Mouse (Mus musculus): ENCODE data around the gene Gm20388. TPM values are rescaled to one million over a fixed set of nuclear protein-coding genes. Genes with fewer than 3 reads are reported as not detected.

The Gm20388 gene
- polyA plus RNA-seq, 1 experiment from 2014 or later: 47.1 TPM

- Histone ChIP-seq H3K36me3 (ENCODE audit: inconsistent target) (no peaks in the 10 kb centered on the region), H3K79me2 (ENCODE audit: inconsistent target) (no peaks in the 10 kb centered on the region), H3K27ac (no peak overlapping the region), H3K4me3 (ENCODE audit: inconsistent target) (no peak overlapping the region)
- 93% methylated on average over 7 of the region's 7 CpGs for WGBS (ENCODE audit: missing documents)
Measured at GRCm38 (mm10) chr8:124106328-124107195, 4195.9 kb downstream of the Gm20388 start.

- Histone ChIP-seq H3K4me3 (ENCODE audit: inconsistent target) (no peak overlapping the region), H3K27ac (no peak overlapping the region), H3K36me3 (ENCODE audit: inconsistent target) (no peaks in the 10 kb centered on the region), H3K79me2 (ENCODE audit: inconsistent target) (no peaks in the 10 kb centered on the region)
- 86% methylated on average over 10 of the region's 10 CpGs for whole genome bisulfite sequencing (ENCODE audit: missing documents)
Measured at GRCm38 (mm10) chr8:124113108-124113507, 4202.5 kb downstream of the Gm20388 start.

GRCm38 (mm10) chr8:124125241-124125640, 4214.6 kb downstream of the Gm20388 start:
- Histone ChIP-seq H3K4me3 (ENCODE audit: inconsistent target) (no peak overlapping the region), H3K36me3 (ENCODE audit: inconsistent target) (no peaks in the 10 kb centered on the region), H3K27ac (no peak overlapping the region), H3K79me2 (ENCODE audit: inconsistent target) (no peaks in the 10 kb centered on the region)
- WGBS (ENCODE audit: missing documents): 94% methylated on average over 16 of the region's 20 CpGs

GRCm38 (mm10) chr8:124137261-124137660, 4226.6 kb downstream of the Gm20388 start:
- Histone ChIP-seq H3K79me2 (ENCODE audit: inconsistent target) (no peaks in the 10 kb centered on the region), H3K27ac (no peak overlapping the region), H3K36me3 (ENCODE audit: inconsistent target) (no peaks in the 10 kb centered on the region), H3K4me3 (ENCODE audit: inconsistent target) (no peak overlapping the region)
- WGBS (ENCODE audit: missing documents): 90% methylated on average over 5 of the region's 5 CpGs

GRCm38 (mm10) chr8:124140211-124140790, 4229.7 kb downstream of the Gm20388 start:
- no peaks in the 10 kb centered on the region for H3K36me3 ChIP-seq (ENCODE audit: inconsistent target)
- H3K27ac ChIP-seq: no peak overlapping the region
- 89% methylated on average over 11 of the region's 11 CpGs for WGBS (ENCODE audit: missing documents)
- no peaks in the 10 kb centered on the region for H3K79me2 ChIP-seq (ENCODE audit: inconsistent target)
- H3K4me3 ChIP-seq (ENCODE audit: inconsistent target): no peak overlapping the region

- WGBS (ENCODE audit: missing documents): 93% methylated on average over 20 of the region's 20 CpGs
- Histone ChIP-seq H3K4me3 (ENCODE audit: inconsistent target) (no peak overlapping the region), H3K79me2 (ENCODE audit: inconsistent target) (no peaks in the 10 kb centered on the region), H3K27ac (no peak overlapping the region), H3K36me3 (ENCODE audit: inconsistent target) (no peaks in the 10 kb centered on the region)
Measured at GRCm38 (mm10) chr8:124140868-124141431, 4230.3 kb downstream of the Gm20388 start.

- H3K79me2 ChIP-seq (ENCODE audit: inconsistent target): no peaks in the 10 kb centered on the region
- no peak overlapping the region for H3K27ac ChIP-seq
- WGBS (ENCODE audit: missing documents): 88% methylated on average over 9 of the region's 9 CpGs
- no peaks in the 10 kb centered on the region for H3K36me3 ChIP-seq (ENCODE audit: inconsistent target)
- H3K4me3 ChIP-seq (ENCODE audit: inconsistent target): no peak overlapping the region
Measured at GRCm38 (mm10) chr8:124141681-124142391, 4231.2 kb downstream of the Gm20388 start.

GRCm38 (mm10) chr8:124143003-124143402, 4232.4 kb downstream of the Gm20388 start:
- 84% methylated on average over 5 of the region's 5 CpGs for whole genome bisulfite sequencing (ENCODE audit: missing documents)
- H3K4me3 ChIP-seq (ENCODE audit: inconsistent target): no peak overlapping the region
- H3K27ac ChIP-seq: no peak overlapping the region
- no peaks in the 10 kb centered on the region for H3K36me3 ChIP-seq (ENCODE audit: inconsistent target)
- no peaks in the 10 kb centered on the region for H3K79me2 ChIP-seq (ENCODE audit: inconsistent target)

GRCm38 (mm10) chr8:124143871-124144618, 4233.4 kb downstream of the Gm20388 start:
- 83% methylated on average over 13 of the region's 16 CpGs for WGBS (ENCODE audit: missing documents)
- no peak overlapping the region for H3K4me3 ChIP-seq (ENCODE audit: inconsistent target)
- H3K79me2 ChIP-seq (ENCODE audit: inconsistent target): no peaks in the 10 kb centered on the region
- H3K36me3 ChIP-seq (ENCODE audit: inconsistent target): no peaks in the 10 kb centered on the region
- no peak overlapping the region for H3K27ac ChIP-seq

GRCm38 (mm10) chr8:124144619-124144980, 4234.0 kb downstream of the Gm20388 start:
- 94% methylated on average over 12 of the region's 12 CpGs for WGBS (ENCODE audit: missing documents)
- Histone ChIP-seq H3K36me3 (ENCODE audit: inconsistent target) (no peaks in the 10 kb centered on the region), H3K27ac (no peak overlapping the region), H3K4me3 (ENCODE audit: inconsistent target) (no peak overlapping the region), H3K79me2 (ENCODE audit: inconsistent target) (no peaks in the 10 kb centered on the region)

GRCm38 (mm10) chr8:124146286-124146685, 4235.6 kb downstream of the Gm20388 start:
- H3K36me3 ChIP-seq (ENCODE audit: inconsistent target): no peaks in the 10 kb centered on the region
- 84% methylated on average over 5 of the region's 5 CpGs for WGBS (ENCODE audit: missing documents)
- H3K27ac ChIP-seq: no peak overlapping the region
- no peaks in the 10 kb centered on the region for H3K79me2 ChIP-seq (ENCODE audit: inconsistent target)
- H3K4me3 ChIP-seq (ENCODE audit: inconsistent target): no peak overlapping the region

- WGBS (ENCODE audit: missing documents): 58% methylated on average over 11 of the region's 11 CpGs
- Histone ChIP-seq H3K27ac (peak overlapping the region; percentile 53), H3K4me3 (ENCODE audit: inconsistent target) (no peak overlapping the region), H3K36me3 (ENCODE audit: inconsistent target) (no peaks in the 10 kb centered on the region), H3K79me2 (ENCODE audit: inconsistent target) (no peaks in the 10 kb centered on the region)
Measured at GRCm38 (mm10) chr8:124150009-124150408, 4239.4 kb downstream of the Gm20388 start.

- WGBS (ENCODE audit: missing documents): 85% methylated on average over 5 of the region's 5 CpGs
- Histone ChIP-seq H3K4me3 (ENCODE audit: inconsistent target) (no peak overlapping the region), H3K27ac (peak overlapping the region; percentile 53), H3K36me3 (ENCODE audit: inconsistent target) (no peaks in the 10 kb centered on the region), H3K79me2 (ENCODE audit: inconsistent target) (no peaks in the 10 kb centered on the region)
Measured at GRCm38 (mm10) chr8:124150536-124150935, 4239.9 kb downstream of the Gm20388 start.

- Histone ChIP-seq H3K79me2 (ENCODE audit: inconsistent target) (no peaks in the 10 kb centered on the region), H3K4me3 (ENCODE audit: inconsistent target) (no peak overlapping the region)
- WGBS (ENCODE audit: missing documents): 96% methylated on average over 6 of the region's 6 CpGs
Measured at GRCm38 (mm10) chr8:124151881-124152280, 4241.2 kb downstream of the Gm20388 start.

More at GRCm38 (mm10) chr8:124151881-124152280, 4241.2 kb downstream of the Gm20388 start:
- no peaks in the 10 kb centered on the region for H3K36me3 ChIP-seq (ENCODE audit: inconsistent target)
- no peak overlapping the region for H3K27ac ChIP-seq

All from macrophage (primary cell).